Mouse (Mus musculus): Measurements from ENCODE around the gene Dstn.

Gene Dstn

DNA sequence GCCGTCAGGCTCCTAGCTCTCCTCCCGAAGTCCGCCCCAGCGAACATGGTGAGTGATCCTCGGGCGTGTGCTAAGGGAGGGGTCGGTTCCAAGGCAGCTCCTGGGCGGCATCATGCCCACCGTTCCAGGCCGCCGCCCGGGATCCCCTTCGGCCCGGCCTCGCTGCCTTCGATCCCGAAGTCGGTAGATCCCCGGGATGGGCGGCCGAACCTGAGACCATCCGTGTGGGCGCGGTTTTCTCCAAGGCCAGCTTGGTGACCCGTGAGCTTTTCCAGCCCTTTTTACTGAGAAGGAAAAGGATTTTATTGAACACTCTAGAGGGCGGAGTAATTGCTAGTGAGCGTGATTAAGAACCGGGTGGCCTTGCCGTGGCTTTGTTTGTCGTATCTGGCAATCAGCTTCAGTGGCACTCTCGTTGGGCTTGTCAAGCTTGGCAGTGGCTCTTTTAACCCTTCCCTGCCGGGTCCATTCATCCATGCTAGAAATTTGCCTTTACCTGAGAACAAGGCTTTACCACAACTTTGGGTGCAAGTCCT is 548 bp downstream of the Dstn start:
- DNase-seq (ENCODE audit: low spot score) = peak; percentile 28

DNA sequence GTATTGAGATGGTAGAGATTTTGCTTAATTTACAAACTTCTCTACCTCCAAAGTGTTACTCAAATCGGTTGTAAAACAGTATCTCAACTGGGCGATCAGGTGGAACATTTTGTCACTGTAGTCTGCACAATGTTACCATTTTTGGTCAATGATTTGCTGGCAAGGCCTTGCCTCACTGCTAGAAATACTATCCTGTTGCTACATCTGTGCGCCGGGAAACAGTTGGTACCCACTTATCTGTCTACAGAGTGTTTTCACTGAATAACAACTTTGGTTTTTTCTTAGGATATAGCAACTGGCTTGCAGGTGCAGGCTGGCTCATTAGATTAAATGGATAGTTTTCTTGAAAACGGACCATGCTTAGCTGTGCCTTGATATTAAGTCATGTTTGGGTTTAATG is 1.1 kb downstream of the Dstn start:
- DNase-seq (ENCODE audit: low spot score) = no peak

DNA sequence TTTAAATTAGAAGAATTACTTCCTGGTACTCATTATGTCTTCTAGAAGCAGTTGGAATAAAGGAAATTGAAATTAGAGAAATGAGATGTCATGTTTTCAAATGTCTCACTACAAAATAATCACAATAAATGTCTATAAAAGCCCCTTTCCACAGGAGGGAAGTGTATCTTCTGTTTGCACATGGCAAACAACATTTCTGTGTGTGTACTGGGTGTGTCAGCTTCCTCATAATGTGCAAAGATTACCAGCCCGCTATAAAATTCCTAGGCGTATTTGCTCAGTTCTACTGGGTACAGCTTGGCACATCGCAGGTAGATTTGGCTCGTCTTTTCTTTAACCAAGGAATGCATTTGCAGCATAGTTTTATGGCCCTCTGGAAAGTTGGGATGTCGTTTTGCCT is 2.5 kb downstream of the Dstn start:
- DNase-seq (ENCODE audit: low spot score) = no peak

DNA sequence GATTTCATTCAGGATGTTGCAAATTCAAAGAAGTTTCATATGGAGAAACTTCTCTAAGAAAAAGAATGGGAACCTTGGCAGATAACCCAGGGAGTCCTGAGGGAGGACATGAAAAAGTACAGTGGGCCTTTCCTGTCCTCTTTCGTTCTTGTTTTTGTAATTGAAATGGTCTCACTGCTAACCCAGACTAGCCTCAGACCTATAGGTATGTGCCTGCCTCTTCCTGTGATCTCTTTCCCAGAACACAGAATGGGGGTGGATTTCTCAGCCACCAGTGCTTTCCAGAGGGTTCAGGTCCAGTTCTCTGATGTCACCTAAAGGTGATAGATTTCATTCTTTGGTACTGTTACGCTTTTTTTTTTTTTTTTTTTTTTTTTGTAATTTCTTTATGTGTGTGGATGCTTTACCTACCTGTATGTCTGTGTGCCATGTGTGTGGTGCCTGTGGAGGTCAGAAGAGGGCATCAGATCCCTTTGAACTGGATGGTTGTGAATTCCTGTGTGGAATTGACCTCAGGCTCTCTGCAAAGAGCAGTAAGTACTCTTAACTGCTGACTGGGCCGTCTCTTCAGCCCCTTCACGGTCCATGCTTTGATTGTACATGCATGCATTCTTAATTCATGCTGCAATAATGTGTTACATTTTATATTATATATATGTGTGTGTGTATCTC is 3.8 kb downstream of the Dstn start:
- DNase-seq (ENCODE audit: low spot score) = no peak

DNA sequence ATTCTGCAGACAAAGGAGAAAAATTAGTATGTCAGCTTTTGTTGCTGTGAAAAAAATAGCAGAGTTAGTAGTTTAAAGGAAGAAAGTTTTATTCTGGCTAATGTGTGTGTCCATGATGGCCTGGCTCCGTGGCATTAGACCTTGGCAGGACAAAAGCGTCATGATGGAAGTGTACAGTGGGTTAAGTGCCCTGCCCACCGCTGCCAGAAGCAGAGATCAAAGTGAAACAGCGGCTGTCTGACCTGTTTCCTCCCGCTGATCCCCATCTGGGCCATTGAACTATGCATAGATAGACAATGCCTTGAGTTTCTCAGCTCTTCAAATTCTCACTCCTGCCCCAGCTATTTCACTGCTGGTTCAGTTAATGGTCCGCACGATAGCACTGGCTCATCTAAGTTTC is 9.0 kb downstream of the Dstn start:
- DNase-seq (ENCODE audit: low spot score) = no peak

DNA sequence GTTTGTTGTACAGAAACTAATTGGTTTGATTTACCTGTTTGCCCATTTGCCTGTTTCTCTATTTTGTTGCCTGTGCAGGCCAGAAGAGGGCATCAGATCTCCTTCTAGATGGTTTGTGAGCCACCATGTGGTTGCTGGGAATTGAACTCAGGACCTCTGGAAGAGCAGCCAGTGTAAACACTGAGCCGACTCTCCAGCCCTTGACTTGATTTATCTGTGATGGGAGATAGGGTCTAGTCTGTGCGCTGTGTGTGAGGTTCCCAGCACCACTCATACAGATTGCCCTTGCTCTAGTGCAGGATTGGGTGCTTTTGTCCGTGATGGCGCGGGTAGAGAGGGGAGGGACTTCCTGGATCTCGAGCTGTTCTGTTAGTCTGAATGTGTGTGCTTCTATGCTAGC is 10.7 kb downstream of the Dstn start:
- DNase-seq (ENCODE audit: low spot score) = no peak

DNA sequence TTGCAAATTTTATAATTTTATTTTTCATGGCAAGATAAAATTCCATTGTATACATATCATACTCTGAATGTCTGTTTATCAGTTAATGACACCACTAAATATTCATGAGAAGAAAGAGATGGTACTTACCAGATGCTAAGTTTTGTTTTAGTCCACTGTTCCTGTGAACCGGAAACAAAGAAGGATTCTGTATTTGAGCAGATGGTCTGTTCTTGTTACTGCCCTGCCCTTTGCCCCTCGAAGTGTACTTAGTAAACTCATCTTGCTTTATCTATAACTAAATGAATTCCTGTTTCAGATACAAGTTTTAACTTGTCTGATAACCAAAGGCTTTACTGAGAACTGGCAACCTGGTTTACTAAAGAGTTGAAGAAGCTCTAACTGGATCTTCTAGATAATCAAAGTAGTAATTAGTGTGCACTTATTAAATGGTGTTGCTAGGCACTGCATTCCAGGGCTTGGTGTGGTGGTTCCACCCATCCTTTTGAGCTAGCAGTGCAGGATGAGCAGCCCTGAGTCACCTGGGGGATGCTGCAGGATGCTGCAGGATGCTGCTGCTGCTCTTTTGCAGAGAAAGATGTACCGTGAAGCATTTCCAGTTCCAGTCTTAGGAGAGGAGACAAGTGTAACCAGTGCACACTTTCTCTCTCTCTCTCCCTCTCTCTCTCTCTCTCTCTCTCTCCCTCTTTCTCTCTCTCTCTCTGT is 14.6 kb downstream of the Dstn start:
- DNase-seq (ENCODE audit: low spot score) = no peak

DNA sequence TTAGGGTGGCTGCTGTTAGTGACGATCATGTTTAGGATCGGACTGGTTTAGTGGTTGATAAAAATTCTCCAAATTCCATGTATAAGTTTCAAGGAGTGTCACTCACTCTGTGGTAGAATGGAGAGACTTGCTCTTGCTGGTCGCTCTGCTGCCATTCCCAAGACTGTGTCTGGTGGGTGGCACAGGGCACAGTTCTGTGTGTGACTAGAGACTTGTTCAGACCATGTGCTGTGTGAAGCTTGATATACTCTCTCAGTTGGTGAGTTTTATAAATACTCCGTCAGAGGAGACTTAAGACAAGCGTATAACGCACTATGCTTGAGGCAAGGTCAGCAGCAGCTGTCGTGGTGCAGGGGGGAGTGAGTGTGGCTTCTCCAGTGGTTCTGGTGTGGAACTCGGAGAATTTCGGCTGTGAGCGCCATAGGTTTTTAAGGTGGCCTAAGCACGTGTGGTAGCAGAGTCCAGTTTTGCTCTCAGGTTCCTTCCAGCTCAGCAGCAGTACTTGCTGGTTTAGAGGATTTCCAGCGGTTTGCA is 17.3 kb downstream of the Dstn start:
- DNase-seq (ENCODE audit: low spot score) = no peak

DNA sequence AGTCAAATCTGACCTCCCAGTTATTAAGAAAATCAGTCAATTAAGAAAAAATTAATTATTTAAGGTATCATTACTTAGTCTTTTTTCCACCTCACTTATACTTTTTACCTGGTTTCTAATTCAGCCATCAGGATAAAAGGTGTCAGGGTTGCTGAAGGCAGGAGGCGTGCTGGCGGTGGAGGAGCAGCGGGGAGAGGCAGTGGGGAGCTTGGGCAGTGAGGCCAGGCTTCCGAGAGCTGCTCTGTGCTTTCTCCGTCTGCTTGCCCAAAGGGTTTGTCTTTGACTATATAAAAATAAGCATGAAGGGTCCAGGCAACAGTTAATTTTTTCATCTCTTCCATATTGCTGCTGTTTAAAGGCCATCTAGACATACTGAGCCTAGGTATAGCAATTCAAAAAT is 18.4 kb downstream of the Dstn start:
- no peak for DNase-seq (ENCODE audit: low spot score)

DNA sequence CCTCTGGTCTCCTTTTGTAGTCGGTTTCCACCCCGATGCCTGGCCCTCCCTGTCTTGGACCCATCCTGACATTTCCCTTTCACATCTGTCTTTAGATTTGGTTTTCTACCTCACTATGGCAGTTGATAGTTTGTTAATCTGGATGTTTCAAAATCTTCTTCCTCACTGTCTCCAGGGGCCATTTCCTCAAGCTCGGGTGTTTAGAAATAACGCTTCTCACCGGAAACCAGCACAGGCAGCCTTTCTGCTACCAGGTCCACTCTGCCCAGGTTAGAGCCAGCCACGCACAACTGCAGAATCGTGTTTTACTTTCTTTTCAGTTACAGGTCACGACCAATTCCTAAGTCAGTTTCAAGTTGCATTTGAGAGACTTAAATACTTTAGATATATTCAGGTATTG is 19.3 kb downstream of the Dstn start:
- no peak for DNase-seq (ENCODE audit: low spot score)

DNA sequence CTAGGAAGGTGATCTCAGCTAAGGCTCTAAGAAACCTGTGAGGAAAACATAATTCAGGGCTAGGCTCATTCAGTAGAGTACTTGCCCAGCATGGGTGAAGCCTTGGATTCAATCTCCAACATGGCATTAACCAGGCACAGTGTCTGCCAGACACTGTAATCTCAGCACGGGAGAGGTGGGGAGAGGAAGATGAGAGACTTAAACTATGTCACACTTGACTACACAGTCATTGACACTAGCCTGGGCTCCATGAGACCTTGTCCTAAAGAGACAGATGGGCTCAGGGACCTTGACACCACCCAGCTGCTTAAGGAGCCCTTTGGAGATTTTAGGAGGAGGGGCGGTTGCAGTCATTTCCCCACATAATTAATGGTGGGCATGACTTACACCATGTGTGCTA is 22.7 kb downstream of the Dstn start:
- DNase-seq (ENCODE audit: low spot score) = no peak

DNA sequence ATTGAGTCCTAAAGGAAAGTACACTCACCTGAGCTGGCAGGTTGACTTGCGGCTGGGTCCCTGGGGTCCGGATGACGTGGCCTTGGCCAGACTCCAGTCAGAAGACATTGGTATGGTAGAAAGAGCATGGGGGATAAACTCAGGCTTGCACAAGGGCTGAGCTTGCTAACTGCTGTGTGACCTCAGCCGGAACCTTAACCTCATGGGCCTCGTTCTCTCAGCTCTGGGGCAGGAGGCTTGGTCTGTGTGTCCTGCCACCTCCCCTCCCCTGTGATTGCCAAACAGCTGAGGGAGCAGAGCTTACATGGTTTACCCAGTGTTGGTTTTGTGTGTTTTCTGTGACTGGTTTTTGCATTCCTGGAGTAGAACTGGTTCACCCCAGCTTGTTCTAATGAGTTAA is 25.3 kb downstream of the Dstn start:
- DNase-seq (ENCODE audit: low spot score) = no peak

DNA sequence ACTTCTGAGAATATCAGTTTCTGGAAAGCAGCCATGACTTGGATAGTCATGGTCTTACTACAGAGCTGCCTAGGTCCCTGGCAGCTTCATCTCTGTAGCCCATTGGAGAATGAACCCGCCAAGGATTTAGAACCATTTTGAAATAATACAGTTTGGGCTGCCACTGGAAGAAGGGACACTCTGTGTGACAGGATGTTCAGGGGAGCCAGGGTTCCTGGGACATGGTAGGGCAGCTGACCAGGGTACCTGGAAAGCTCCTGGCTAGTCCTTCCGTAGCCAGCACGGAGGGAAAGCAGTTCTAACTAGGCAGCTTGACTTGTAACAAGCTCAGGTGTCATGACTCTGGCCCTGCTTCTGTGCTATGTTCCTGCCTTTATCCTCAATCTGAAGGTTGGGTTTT is 29.7 kb downstream of the Dstn start:
- DNase-seq (ENCODE audit: low spot score) = no peak

DNA sequence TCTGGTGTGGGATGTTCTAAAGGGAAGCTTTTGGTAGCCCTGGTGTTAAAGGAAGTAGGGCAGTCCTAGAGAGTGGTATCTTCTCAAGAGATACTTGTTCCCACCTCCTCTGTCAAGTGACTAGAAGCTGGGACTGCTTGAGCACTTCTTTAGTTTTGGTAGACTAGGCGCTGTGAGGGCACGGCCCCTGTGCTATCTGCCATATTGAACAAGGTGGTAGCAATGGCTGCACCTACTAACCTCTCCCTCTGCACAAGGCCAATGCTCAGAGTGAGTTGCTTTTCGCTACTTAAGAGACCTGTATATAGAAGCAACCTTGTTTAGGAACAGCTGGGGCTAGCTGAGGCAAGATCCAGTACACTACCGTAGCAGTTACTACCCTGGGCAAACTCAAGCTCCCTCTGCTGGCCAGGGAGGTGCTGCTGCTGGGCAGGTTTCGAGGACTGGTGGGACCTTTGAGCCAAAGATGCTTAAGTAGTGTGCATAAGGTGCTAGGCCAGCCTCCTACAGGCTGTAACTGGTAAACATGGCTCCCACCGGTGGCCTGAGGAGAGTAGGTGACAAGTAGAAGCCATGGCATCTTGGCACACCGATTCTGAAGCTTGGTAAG is 30.5 kb downstream of the Dstn start:
- peak; percentile 26 for DNase-seq (ENCODE audit: low spot score)

DNA sequence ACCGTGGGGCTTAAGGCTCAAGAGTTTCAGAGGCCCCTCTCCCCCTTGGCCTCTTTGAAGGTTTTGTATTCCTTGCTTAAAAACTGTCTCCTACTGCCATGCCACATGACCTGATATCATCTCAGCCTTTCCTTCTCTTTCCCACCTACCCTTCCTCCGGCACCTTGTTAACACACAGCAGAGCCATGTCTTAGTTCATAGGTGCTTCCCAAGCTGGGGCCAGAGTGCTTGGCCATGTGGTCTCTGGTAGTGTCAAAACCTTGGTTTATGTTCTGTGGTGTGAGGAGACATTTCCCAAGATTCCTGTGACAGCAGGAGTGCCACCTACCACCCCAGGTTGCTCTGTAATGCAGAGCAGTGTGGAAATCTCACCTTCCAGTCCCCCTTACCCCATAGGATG is 31.3 kb downstream of the Dstn start:
- DNase-seq (ENCODE audit: low spot score) = no peak

DNA sequence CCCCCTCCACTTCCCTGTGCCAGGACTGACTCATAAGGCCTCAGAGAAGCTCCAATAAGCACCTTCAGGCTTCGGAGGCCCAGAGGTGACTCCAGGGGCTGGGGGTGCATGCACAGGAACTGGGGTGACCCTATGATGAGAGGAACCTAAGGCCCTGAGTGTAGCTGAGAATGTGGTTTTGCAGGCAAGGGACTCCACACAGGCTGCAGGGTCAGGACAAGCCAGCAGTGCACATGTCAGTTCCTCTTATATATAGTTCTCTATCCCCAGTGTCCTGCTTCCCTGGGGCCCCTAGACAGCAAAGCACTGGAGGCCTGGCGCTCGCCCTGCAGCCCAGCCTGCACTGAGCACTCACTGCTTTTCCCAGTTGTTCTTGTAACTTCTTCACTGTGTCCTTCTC is 32.9 kb downstream of the Dstn start:
- no peak for DNase-seq (ENCODE audit: low spot score)

DNA sequence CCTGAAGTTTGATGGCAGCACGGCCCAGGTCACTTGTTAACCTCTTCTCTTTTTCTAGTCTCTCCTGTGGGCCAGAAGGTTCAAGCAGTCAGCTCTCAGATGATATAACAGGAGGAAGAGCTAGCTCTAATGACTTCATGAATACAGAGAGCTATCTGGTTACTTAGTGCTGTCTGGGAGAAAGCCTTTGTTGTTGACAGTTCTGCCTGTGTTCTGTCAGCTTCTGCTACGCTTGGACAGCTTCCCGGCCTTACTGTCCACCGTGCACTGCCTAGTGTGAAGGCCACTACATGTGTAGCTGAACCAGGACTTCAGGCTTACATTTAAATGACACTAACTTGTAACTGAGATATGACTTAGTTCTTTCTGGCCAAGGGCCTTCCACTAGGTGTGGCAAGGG is 33.3 kb downstream of the Dstn start:
- DNase-seq (ENCODE audit: low spot score) = no peak

DNA sequence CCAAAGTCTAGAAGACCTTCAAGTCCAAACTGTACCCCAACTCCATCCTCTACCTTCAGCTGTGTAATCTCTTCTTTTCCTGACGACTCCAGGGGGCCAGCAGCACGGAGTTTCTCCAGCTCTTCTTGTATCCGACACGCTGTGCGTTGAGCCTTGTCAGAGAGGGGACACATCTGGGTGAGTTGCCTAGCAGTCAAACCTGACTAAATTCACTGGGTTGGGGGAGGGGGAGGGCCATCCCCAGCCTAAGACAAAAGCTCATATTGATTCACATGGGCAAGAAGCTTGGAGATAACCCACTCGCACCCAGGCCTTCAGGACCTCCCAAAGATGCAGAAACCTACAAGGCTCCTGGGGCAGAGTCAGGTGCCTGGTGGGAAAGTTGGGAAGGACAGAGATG is 34.1 kb downstream of the Dstn start:
- no peak for DNase-seq (ENCODE audit: low spot score)

DNA sequence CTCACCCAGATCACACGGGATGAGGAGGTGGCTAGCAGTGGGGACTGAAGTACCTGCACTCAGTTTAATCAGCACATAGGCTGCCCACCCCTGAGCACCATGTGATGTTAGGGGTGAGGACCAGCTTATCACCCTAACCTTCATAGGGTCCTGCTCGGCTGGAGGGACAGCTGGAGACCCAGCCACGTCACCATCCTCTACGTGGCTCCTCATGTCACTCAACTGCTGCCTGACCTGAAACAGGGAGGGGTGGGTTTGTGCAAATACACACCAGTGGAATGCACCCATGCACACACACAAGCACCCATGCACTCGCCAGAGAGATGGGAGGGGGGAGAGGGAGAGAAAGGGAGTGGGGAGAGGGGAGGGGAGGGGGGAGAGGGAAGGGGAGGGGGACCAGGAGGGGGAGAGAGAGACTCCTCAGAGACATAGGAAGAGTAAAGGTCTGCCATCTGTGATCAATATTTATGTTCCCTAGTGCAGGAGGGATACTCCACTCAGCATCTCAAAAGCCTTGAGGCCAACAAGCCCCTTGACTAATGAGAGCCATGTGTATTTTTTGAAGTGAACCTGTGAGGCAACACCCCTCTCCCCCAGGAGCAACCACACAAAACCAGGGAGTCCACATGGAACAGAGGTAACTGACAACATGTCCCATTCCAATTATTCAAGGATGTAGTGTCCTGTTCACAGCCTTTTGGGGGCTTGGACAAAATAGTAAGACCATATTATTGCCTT is 35.3 kb downstream of the Dstn start:
- DNase-seq (ENCODE audit: low spot score) = no peak

DNA sequence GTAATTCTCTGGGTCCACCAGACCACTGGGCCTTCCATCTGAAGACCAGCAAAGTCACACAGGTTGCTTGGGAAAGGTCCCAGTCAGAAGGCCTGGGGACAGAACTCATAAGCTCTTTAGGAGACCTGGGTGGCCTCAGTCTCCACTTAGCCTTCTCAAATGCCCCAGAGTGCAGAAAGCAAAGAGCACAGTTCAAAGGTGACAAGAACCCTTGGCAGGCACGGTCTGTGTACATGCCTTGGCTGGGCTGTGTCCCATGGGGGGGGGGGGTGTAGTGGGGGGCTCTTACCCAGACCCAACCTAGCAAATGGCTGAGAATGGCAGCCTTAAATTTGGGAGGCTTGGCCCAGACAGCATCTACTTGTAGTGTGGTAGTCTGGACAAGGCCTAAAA is 35.9 kb downstream of the Dstn start:
- DNase-seq (ENCODE audit: low spot score) = no peak

DNA sequence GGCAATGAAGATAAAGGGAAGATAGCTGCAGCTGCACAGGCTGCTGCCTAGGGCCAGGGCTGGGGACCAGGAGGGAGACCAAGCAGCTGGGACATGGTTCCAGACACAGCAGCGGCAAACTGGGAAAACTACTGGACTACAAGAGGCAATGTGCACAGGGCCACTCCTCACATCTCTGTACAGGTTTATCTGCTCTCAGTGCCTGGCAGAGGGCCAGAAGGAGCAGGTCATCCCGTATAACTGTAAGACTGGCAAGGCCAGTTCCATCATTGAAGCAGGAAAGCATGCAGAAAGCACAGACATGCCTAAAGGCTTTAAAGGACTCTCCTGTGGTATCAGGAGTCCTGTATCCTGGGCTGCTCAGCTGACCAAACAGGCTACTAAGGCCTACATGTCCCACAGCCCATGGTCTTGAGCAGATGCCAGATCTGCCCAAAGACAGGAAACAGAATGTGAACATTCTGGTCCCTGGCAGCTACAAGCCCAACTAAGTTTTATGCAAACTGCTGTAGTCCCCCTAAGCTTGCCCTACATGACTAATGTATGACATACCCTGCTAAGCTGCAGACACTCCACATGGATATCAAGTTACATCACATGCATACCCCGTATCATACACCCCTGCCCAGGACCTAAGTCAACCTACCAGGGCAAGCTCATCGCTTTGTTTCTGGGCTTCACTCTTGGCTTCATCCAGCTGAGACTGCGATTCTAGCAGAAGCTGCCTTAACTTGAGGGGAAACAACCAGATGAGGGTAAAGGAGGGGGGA is 36.6 kb downstream of the Dstn start:
- DNase-seq (ENCODE audit: low spot score) = no peak

DNA sequence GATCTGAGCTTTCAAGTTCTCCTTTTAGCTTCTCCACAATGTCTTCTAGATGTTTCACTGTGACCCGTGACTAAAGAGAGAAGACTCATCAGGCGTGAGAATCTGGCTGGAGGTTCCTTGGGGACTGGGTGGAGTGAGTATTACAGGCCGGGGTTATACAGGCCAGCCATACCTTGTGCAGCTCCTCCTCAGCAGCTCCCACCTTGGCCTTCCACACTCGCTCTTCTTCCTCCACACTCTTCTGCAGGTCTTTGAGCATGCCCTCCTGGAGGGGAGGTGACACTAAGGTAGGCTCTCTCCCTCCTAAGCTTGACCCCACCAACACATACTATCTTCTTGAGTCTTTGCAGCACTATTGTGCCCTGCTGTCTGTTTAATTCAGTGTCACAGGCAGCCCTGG is 38.8 kb downstream of the Dstn start:
- no peak for DNase-seq (ENCODE audit: low spot score)

Data from T-cell, adult 2 months (primary cell).